Comparison of ENCODE assay signal across 9 mouse cellular contexts in the genomic region with DNA sequence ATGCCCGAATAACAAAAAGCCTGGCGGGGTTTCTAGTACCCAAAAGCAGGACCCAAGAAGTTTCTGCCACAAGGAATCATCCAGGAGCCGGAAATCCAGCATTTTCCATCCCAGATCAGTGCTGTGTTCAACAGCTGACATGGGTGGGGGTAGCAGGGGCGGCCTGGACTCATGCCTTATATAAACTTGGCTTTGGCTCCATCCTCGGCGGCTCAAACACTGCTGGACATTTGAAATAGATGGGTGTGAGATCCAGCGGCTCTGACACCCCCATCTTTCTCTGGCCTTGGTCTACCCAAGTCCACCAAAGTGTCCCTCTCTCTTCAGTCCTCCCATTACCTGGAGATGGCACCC.
A peak's percentile ranks its signal among the peaks of the same experiment; 100 is the strongest.
DNase-seq lines count a peak whose midpoint lies in the region; ATAC-seq lines count a peak whose summit lies in the region.
"Had no signal": no experiment of that assay in that cellular context is flagged by ENCODE, and none has a peak within 500 bp of the region (broad histone marks: within the 10 kb centered on the region; RNA-seq: fewer than 3 reads in every experiment).

No protein-coding gene starts in this region.

- H3K4me2 ChIP-seq in heart, embryonic 12.5 days, result peak overlapping the region; percentile 78
- H3K4me2 ChIP-seq in intestine, embryonic 15.5 days (replicated peaks), result peak overlapping the region; percentile 75
- peak overlapping the region; percentile 66 for H3K4me2 ChIP-seq in midbrain, embryonic 11.5 days

- no peak for DNase-seq in heart, postnatal 36 days
- no peak for DNase-seq in embryonic facial prominence, embryonic 10.5 days (ENCODE audit: low spot score)
- DNase-seq in midbrain, embryonic 11.5 days (ENCODE audit: low spot score, missing footprints), result no peak
- DNase-seq in thymus, postnatal 14 days, result no peak
- no peak for DNase-seq in cerebellum, adult 8-10 months
- DNase-seq in kidney, adult 18-20 months, result no peak

- peak; percentile 61; the same call in 1 of the 2 replicates for ATAC-seq in heart, embryonic 12.5 days (ENCODE audit: insufficient number of reproducible peaks, low FRiP score)
- peak; percentile 54 for ATAC-seq in intestine, embryonic 15.5 days
- ATAC-seq in midbrain, embryonic 11.5 days (ENCODE audit: low FRiP score), result peak; percentile 51

- WGBS in heart, embryonic 12.5 days, result 7% methylated on average over 7 of the region's 7 CpGs
- 10% methylated on average over 7 of the region's 7 CpGs for WGBS in embryonic facial prominence, embryonic 10.5 days
- 12% methylated on average over 7 of the region's 7 CpGs for whole genome bisulfite sequencing in intestine, embryonic 15.5 days
- 12% methylated on average over 7 of the region's 7 CpGs for WGBS in midbrain, embryonic 11.5 days

- H3K9me3 ChIP-seq in heart, embryonic 12.5 days (replicated peaks), result 0 out of 2 replicates have a peak, but pooled peaks cover 5% of the 10 kb centered on the region
- H3K9me3 ChIP-seq in embryonic facial prominence, embryonic 10.5 days, result 0 out of 2 replicates have a peak, but pooled peaks cover 2% of the 10 kb centered on the region
- no peaks in the 10 kb centered on the region for H3K9me3 ChIP-seq in intestine, embryonic 15.5 days
- H3K9me3 ChIP-seq in midbrain, embryonic 11.5 days (ENCODE audit: control insufficient read depth, low read length), result no peaks in the 10 kb centered on the region

- peak overlapping the region; percentile 53 for H3K4me3 ChIP-seq in heart, embryonic 12.5 days
- H3K4me3 ChIP-seq in embryonic facial prominence, embryonic 10.5 days, result peak overlapping the region; percentile 65
- peak overlapping the region; percentile 41 for H3K4me3 ChIP-seq in intestine, embryonic 15.5 days (replicated peaks)
- H3K4me3 ChIP-seq in midbrain, embryonic 11.5 days (ENCODE audit: low read depth, low read length), result peak overlapping the region; percentile 43
- H3K4me3 ChIP-seq: myocyte had no signal

- H3K36me3 ChIP-seq in heart, embryonic 12.5 days, result no peaks in the 10 kb centered on the region
- no peaks in the 10 kb centered on the region for H3K36me3 ChIP-seq in embryonic facial prominence, embryonic 10.5 days (replicated peaks)
- H3K36me3 ChIP-seq in intestine, embryonic 15.5 days, result no peaks in the 10 kb centered on the region
- no peaks in the 10 kb centered on the region for H3K36me3 ChIP-seq in midbrain, embryonic 11.5 days (ENCODE audit: control insufficient read depth, insufficient read depth, low read length)

- no peaks in the 10 kb centered on the region for H3K27me3 ChIP-seq in heart, embryonic 12.5 days (replicated peaks)
- peaks cover 30% of the 10 kb centered on the region for H3K27me3 ChIP-seq in embryonic facial prominence, embryonic 10.5 days (replicated peaks; ENCODE audit: low read depth, poor library complexity, severe bottlenecking)
- H3K27me3 ChIP-seq in intestine, embryonic 15.5 days (replicated peaks), result no peaks in the 10 kb centered on the region
- H3K27me3 ChIP-seq in midbrain, embryonic 11.5 days (ENCODE audit: control insufficient read depth, insufficient read depth, low read length), result 0 out of 2 replicates have a peak, but pooled peaks cover 2% of the 10 kb centered on the region

- peak overlapping the region; percentile 70 for H3K9ac ChIP-seq in heart, embryonic 12.5 days
- H3K9ac ChIP-seq in intestine, embryonic 15.5 days, result peak overlapping the region; percentile 41
- peak overlapping the region; percentile 66 for H3K9ac ChIP-seq in midbrain, embryonic 11.5 days (ENCODE audit: low read length)

- H3K27ac ChIP-seq in heart, embryonic 12.5 days (ENCODE audit: poor library complexity, severe bottlenecking), result peak overlapping the region; percentile 78
- H3K27ac ChIP-seq in embryonic facial prominence, embryonic 10.5 days (replicated peaks), result peak overlapping the region; percentile 88
- H3K27ac ChIP-seq in intestine, embryonic 15.5 days, result peak overlapping the region; percentile 4; the same call in 1 of the 2 replicates
- no peak overlapping the region for H3K27ac ChIP-seq in midbrain, embryonic 11.5 days (ENCODE audit: low read depth, low read length)

- intact Hi-C loops in heart, postnatal 36 days (cut with DNase I), result no loop called here

- H3K4me1 ChIP-seq in heart, embryonic 12.5 days (replicated peaks), result peaks cover 17% of the 10 kb centered on the region
- peaks cover 38% of the 10 kb centered on the region for H3K4me1 ChIP-seq in embryonic facial prominence, embryonic 10.5 days
- peaks cover 6% of the 10 kb centered on the region; the same call in 1 of the 2 replicates for H3K4me1 ChIP-seq in intestine, embryonic 15.5 days (replicated peaks)
- peaks cover 10% of the 10 kb centered on the region; the same call in 1 of the 2 replicates for H3K4me1 ChIP-seq in midbrain, embryonic 11.5 days (ENCODE audit: control insufficient read depth, insufficient read depth, low read length)
